Mouse (Mus musculus): ENCODE results near the gene Tusc2.

DNA sequence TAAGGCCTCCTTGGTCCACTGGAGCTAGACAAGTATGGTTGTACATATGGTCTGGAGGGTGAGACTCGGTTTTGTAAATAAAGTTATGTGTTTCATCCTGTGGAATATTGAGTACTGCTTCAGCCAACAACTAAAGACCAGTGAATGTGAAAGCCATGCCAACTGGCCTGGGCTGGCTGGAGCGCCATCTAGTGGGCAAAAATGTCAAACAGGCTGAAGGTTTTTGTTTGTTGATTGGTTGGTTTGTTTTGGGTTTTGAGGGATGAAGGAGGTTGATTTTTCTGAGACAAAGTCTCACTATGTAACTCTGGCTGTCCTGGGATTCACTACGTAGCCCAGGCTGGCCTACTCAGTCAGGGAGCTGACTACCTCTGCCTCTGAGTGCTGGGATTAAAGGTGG, 17.5 kb upstream of the Tusc2 start:
- TF ChIP-seq FLI1 (IDR thresholded peaks at IDR 0.05; ENCODE audit: low read length) (no peak), GATA1 (IDR thresholded peaks at IDR 0.05; ENCODE audit: borderline replicate concordance, low read length) (no peak)
